Mouse (Mus musculus) mesoderm, embryonic 11.5 days (tissue): ENCODE results near the gene Trmt1l.
A peak's percentile ranks its signal among the peaks of the same experiment; 100 is the strongest.

ENCODE experiments used
- DNase-seq: peaks from one replicate; pipeline ENCODE4 v3.0.0-alpha.2; 2012; ENCODE audit warnings: low read depth, low spot score

Gene Trmt1l

DNA sequence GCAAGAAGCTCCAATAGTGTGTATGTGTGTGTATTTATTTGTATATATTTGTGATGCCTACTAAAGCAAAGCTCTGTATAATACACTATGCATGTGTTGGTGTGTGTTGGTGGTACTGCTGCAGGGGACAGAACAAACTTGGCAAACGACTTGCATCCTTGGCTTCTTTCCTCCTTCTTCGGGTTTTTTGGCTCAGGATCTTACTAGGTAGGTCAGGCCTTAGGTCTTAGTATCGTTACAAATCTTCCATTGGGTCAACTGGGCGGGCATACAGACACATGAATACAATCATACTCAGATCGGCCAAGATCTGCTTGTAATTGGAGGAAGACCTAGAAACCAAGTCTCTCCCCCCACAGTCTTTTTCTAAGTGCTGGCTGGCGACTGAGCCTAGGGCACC lies 66.4 kb downstream of the Trmt1l start:
- no peak for DNase-seq

DNA sequence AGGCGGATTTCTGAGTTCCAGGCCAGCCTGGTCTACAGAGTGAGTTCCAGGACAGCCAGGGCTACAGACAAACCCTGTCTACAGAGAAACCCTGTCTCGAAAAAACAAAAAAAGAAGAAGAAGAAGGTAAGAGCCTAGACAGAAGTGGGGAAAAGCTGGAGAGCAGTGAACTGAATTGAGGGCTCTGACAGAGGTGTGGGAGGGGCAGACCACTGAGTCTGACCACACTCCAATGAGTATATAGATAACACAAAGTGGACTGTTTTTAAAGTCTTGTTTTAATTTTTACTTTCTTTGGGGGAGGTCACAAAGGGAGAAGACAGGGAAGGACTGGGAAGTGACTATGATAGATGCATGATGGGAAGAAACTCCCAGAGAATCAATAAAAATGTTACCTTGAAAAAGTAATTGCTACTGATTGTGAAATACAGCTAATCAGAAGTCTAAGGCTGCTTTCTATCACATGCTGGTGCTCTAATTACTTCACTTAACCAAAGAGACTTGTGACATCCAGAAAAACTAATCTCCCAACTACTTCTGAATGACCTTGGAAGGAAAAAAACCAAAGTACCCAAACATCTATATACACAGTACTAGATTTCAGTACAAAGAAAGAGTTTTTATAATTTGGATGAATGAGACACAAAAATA lies 67.4 kb downstream of the Trmt1l start:
- DNase-seq, result no peak

DNA sequence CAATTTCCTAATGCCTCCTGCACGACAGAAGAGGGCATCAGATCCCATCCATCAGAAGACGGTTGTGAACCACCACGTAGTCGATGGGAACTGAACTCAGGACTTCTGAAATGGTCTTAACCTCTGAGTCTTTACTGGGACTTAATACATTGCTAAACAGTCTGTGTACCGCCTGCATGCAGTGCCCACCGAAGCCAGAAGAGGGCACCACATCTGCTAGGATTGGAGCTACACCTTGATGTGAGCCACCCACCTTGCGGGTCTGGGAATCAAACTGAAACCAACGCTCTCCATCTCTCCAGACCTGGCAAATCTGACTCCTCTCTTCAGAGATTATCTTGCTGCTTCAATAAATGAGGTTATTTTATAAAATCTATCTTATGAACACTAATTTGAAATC lies 68.7 kb downstream of the Trmt1l start:
- DNase-seq, result peak; percentile 38

DNA sequence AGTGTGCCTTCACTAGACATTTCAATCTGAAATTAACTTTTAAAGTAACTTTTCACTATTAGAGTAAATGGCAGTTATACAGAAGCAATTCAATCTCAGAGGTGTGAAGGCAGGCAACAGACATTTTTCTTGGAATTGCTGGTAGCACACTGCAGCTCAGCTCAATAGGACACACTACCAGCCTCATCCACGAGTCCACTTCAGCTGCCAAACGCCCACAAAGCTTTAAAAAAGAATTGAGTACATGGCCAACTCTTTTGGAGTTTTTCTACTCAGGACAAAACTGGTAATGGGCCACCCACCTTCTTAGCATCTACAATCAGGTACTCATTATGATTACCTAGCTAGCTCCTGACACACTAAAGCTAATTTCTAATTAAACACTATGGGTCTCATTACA lies 69.6 kb downstream of the Trmt1l start:
- DNase-seq, result no peak

DNA sequence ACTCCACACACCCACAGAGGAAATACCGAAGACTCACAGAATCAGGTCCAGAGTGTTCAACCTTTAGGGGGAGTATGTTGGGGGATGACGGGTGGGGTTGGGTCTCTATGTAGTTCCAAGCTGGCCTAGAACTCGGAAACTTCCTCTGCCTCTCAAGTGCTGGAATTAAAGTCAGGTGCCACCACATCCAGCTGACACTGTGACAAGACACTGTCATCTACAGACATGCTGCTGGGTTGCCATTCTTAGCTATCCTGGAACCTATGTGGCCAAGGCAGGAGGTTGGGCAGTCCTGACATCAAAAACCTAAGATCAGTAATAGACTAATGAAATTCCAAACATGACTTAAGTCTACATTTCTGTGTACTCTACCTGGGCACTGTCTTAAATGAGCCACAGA lies 70.0 kb downstream of the Trmt1l start:
- DNase-seq, result no peak

DNA sequence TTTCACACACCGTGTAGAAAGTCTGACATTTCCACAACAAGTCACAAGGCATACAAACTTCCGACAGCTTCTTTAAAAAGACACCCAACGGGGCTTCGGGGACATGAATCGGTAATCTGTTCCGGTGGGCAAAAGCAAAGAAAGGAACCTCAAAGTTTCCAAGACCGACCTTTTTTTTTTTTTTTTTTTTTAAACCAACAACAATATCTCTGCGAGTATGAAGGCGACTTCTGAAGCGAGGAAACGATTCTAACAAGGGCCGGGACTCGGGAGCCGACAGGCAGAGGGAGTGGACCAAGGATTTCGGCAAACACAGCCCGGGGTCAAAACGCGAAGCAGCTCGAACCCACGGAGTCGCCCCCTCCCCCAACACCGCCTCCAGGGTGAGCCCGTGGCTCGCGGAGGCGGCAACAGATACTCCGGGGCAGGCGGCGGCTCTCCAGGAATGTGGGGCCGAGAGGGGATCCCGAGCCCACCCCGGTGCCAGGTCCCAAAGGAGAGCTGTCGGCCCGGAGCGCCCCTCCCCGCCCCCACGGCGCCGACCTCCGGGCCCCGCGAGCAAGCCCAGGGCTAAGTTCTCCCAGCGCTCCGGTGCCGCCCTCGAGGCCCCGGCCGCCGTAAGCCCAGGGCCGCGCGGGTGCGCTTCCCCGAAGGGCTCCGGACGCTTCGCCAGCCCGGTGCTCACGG lies 71.6 kb downstream of the Trmt1l start:
- peak; percentile 69 for DNase-seq

DNA sequence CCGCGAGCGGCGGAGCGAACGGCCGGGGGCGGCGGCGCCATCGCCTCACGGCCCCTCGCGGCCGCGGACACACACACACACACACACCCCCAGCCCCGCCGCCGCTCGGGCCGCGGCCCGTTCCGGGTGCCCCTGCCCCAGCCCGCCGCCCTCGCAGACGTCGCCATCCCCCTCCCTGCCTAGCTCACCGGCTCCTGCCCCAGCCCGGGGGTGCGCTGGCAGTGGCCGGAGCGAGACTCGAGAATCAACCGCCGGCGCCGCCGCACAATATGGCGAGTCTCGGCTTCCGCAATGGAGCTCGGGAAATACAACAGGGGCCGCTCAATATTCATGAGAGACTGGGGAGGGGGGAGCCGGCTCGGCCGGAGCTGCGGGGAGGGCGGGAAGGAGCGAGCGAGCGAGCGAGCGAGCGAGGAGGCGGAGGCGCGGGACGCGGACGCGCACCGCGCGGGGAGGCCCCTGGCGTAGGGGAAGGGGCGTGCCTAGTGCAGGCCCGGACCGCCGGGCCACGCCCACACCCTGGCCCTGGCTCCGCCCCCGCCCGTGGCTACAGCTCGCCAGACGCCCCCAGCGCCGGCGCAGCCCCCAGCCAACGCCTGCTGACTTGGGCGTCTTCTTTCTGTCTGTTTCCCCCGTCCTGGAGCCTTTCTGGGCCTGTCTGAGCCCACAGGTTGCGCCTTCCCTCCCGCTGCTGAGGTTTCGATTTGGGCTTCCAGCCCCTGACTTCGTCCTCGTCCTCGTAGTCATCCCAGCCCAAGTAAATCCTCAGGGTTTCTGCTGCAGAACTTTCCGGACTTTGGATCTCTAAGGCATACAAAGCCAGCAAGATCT lies 72.4 kb downstream of the Trmt1l start, which contains the start of gene Rnf2:
TSS of gene Rnf2 (minus strand) at position 425 of the 831 bp plus-strand sequence.
- DNase-seq, result peak; percentile 96
